Mouse (Mus musculus) brain, adult 10 weeks (tissue): ENCODE results near the gene Rps15. TPM values are rescaled to one million over a fixed set of nuclear protein-coding genes. Genes with fewer than 3 reads are reported as not detected.

ENCODE experiments used
- polyA plus RNA-seq: library from polyadenylated mRNA; stranded (reverse); fragments of 350-450 nt; fragmentation: Illumina TruSeq; extraction: RNeasy Lipid Tissue Mini Kit (QIAGEN cat#74804); gene quantifications from one replicate; pipeline ENCODE4 v1.2.3, GENCODE M21; 2015; ENCODE audit warnings: low read depth, low replicate concordance

Rps15 gene
- polyA plus RNA-seq = 2,153 TPM

GRCm38 (mm10) chr10:80292251-80293146 is at the start of gene Rps15:
Rps15 (plus strand) TSS chr10:80292453.

GRCm38 (mm10) chr10:80248971-80249640 is 43.1 kb upstream of the Rps15 start, which contains the start of gene Ndufs7:
Ndufs7 (plus strand) TSS chr10:80249121.

DNA sequence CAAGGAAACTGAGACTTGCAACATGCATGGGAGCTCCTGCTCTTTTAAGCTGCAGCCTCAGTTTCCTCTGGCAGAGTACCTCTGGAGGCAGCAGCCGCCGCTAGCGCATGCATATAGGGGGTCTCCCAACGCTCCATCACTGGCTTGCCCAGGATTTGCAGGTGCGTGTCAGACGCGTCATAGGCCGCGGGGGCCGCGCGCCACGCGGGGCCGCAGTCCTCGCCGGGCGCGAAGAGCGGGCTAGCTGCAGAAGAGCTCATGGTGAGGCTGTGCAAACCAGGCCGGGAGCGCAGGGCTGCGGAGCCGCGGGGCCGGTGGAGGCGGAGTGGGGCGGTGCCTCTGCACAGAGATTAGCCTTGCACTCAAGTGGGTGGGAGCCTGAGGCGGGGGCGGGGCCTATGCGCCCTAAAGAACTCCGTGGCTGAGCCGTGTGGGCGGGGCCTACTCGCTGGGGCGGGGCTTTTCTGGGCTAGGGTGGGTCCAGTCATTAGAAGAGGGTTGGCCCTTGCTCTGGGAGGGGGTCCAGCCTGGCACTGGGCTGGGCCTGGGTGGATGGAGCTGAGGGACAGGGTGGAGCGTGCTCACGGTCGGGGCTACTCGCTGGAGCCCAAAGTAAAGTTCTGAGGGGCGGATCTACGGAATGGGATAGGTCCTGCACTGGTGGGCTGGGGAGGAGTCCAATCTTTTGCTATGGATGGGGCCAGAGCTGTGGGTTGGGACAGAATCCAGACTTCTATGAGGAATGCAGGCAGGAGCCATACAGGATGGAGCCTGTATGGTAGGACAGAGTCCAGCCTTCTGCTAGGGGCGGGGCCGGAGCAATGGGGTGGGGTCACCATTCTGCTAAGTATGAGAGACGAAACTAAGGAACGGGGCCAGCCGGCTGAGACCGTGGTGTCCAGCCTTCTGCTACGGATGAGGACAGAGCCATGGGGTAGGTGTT is 31.3 kb upstream of the Rps15 start, which contains the start of the genes Gamt and Dazap1:
Gene Gamt, minus strand, starts transcription at position 371 of the 943 bp plus-strand sequence.
Gene Dazap1, plus strand, starts transcription at position 845 of the 943 bp plus-strand sequence.

DNA sequence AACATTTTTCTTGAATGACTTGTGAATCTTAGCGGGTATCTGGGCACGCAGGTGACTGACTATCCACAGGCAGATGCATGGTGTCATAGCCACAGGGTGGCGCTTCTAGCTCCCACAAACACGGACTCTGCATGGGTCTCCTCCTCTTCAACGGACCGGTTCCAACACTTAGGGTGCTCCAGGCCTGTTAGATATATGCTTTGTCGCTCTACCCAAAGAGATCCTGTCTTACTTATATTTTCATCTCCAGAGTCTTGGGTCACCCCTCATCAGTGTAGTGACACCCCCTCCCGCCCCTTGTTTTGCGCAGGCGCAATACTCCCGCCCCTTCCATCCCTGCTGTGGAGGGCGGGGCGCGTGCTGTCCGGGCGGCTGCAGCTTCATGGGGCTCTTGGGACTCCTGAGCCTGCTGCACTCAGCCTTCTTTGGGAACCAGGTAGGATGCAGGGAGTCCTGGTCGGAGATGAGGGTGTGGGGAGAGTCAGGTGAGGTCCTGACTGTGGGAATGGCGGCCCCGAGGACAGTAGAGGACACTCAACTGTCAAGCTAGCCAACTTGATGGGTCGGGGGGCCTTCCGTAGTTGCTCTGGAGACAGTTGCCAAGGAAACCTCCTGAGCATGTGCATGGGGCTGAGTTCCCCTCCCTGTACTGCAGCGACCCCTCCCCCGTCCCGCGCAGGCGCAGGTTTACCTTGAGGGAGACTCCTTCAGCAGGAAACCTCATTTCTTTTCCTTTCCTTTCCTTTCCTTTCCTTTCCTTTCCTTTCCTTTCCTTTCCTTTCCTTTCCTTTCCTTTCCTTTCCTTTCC is 3.6 kb downstream of the Rps15 start, which contains the start of gene Apc2:
Gene Apc2, plus strand, starts transcription at position 360 of the 808 bp plus-strand sequence.

DNA sequence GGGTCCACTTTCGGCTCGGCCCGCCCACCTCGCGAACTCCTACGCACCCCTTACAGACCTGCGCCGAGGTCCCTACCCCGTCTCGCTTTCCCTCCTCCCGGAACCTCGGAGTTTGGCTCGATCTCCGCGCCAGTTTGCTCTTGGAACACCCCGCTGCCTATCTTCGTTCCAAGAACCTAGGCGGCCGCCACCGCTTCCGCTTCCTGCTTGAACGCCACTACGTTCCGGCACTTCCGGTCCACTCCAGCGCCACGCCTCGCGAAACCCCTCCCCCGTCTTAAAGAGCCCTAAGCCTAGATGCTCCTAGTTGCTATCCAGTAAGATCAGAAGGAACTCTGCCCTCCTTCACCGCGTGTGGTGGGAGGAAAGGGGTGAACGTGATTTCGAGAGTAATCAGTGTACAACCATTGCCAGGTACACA is 28.1 kb downstream of the Rps15 start, which contains the start of gene 2310011J03Rik:
Gene 2310011J03Rik, minus strand, starts transcription at position 198 of the 421 bp plus-strand sequence.

DNA sequence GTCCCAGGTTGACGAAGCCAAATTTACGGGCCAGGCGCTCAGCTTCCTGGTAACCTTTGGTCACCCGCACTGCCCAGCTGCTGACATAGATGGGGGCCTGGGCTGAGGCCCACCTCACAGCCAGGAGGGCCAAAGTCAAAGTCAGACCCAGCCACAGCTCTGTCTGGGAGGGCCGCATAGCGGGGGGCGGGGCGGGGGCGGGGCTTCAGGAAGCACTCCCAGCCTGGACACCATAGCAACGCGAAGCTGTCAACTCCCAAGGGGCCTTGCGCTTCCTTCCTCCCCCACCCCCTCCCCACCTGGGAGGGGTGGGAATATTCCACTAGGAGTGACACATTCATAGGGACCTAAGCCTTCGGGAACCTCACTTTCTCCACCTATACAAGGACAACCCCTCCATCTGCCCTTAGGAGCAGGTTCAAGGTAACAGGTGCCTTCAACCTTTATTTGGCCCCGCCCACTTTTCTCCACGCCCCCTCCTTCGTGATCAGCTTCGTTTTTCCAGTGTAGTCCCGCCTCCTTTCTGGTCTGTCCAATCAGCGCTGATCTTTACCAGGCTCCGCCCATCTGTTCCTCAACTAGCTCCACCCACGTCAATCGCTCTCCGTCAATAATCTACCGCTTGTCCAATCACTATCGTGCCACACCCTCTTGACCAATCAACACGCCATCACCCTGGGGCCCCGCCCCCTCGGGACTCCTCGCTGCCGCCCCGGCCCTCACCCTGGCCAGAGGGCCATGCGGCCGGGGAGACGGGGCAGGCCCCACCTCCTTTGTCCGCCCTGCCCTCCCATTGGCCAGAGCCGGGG is 37.2 kb downstream of the Rps15 start, which contains the start of the genes Pcsk4 and Reep6:
Gene Pcsk4, minus strand, starts transcription at position 226 of the 809 bp plus-strand sequence.
Gene Reep6, plus strand, starts transcription at position 681 of the 809 bp plus-strand sequence.

Other genes with a start within 250 kb of the Rps15 start
- 889 TPM for gene Gpx4, start 245.3 kb upstream of the Rps15 start, polyA plus RNA-seq
- gene Sbno2, start 186.9 kb upstream of the Rps15 start, polyA plus RNA-seq = 11.7 TPM
- 71.6 TPM for gene Stk11, start 176.7 kb upstream of the Rps15 start, polyA plus RNA-seq
- gene Atp5d, start 153.8 kb upstream of the Rps15 start, polyA plus RNA-seq = 443 TPM
- gene Cbarp, start 151.6 kb upstream of the Rps15 start, polyA plus RNA-seq = 231 TPM
- gene Midn, start 144.2 kb upstream of the Rps15 start, polyA plus RNA-seq = 29.1 TPM
- 124 TPM for gene Cirbp, start 126.5 kb upstream of the Rps15 start, polyA plus RNA-seq
- gene 1600002K03Rik, start 119.5 kb upstream of the Rps15 start, polyA plus RNA-seq = 10.3 TPM
- 4.6 TPM for gene Efna2, start 113.0 kb upstream of the Rps15 start, polyA plus RNA-seq
- gene Mum1, start 66.0 kb upstream of the Rps15 start, polyA plus RNA-seq = 25.9 TPM
- 264 TPM for gene Ndufs7, start 43.3 kb upstream of the Rps15 start, polyA plus RNA-seq
- 26.5 TPM for gene Gamt, start 31.4 kb upstream of the Rps15 start, polyA plus RNA-seq
- 59.3 TPM for gene Dazap1, start 31.0 kb upstream of the Rps15 start, polyA plus RNA-seq
- gene Apc2, start 3.5 kb downstream of the Rps15 start, polyA plus RNA-seq = 48.2 TPM
- 50.9 TPM for gene 2310011J03Rik, start 28.1 kb downstream of the Rps15 start, polyA plus RNA-seq
- 5.7 TPM for gene Pcsk4, start 37.0 kb downstream of the Rps15 start, polyA plus RNA-seq
- 6.6 TPM for gene Reep6, start 37.5 kb downstream of the Rps15 start, polyA plus RNA-seq
- 3.8 TPM for gene Adamtsl5, start 56.0 kb downstream of the Rps15 start, polyA plus RNA-seq
- 18.6 TPM for gene Plk5, start 64.0 kb downstream of the Rps15 start, polyA plus RNA-seq
- gene Mex3d, start 95.2 kb downstream of the Rps15 start, polyA plus RNA-seq = 8.2 TPM
- 143 TPM for gene Mbd3, start 107.1 kb downstream of the Rps15 start, polyA plus RNA-seq
- 727 TPM for gene Uqcr11, start 114.4 kb downstream of the Rps15 start, polyA plus RNA-seq
- gene Tcf3, start 141.2 kb downstream of the Rps15 start, polyA plus RNA-seq = 15.2 TPM
- gene Onecut3, start 202.4 kb downstream of the Rps15 start, polyA plus RNA-seq = 0.09 TPM
- 0.25 TPM for gene Atp8b3, start 246.7 kb downstream of the Rps15 start, polyA plus RNA-seq